Mouse (Mus musculus) yolk sac, embryonic 10.5 days (tissue): ENCODE measurements around the gene Tac2.
"Not testable (repeated sequence)": the region's sequence is repeated elsewhere in the genome, so short reads cannot be mapped to it uniquely, and the experiment has no call there.

Source experiments
- DNase-seq: peaks from one replicate; pipeline ENCODE4 v3.0.0-alpha.2; 2017; ENCODE audit warnings: low spot score

The Tac2 gene

DNA sequence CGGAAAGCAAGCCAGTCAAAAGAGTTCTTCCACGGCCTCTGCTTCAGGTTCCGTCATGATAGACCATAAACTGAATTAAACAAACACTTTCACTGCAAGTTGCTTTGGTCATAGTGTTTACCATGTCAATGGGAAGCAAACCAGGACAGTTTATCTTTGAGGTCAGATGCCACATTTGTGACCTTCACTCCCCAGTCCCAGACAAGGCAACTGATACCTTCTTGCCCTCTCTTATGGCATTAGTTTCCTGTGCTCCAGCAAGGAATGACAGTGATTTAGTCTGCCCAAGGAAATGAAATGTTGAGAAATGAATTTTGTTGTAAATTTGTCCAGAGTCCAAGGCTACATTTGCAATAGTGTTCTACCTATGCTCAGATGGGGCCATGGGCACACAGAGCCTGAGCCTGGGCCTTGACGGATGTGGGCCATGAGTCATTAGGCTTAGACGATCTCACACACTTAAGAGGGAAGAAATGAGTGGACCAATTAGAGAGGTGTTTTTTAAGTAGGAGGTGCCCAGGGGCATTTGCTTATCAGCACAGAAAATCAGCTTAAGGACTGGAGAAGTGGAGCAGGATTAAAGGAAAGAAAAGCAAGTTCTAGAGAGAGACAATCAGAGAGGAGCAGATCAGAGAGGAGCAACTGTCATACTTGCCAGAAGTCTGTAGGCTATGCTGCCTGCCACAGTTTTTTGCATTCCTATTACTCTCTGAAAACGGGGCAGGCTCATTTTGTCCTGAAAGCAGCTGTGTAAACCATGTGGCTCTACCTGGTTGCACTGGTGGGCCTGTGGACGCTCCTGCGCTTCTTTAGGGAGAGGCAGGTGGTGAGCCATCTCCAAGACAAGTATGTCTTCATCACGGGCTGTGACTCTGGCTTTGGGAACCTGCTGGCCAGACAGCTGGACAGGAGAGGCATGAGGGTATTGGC lies 35.2 kb downstream of the Tac2 start, which contains the start of the genes Rdh1 and Rdh16f1:
Gene Rdh1 (plus strand): TSS at position 541 of the 930 bp plus-strand sequence.
Gene Rdh16f1 (plus strand): TSS at position 607 of the 930 bp plus-strand sequence.
- DNase-seq = no peak

- DNase-seq = not testable (repeated sequence)
These were observed 38.6 kb downstream of the Tac2 start for GRCm38 (mm10) chr10:127762926-127763325.

- peak; percentile 58 for DNase-seq
These were observed 39.8 kb downstream of the Tac2 start for GRCm38 (mm10) chr10:127763914-127764680.

DNA sequence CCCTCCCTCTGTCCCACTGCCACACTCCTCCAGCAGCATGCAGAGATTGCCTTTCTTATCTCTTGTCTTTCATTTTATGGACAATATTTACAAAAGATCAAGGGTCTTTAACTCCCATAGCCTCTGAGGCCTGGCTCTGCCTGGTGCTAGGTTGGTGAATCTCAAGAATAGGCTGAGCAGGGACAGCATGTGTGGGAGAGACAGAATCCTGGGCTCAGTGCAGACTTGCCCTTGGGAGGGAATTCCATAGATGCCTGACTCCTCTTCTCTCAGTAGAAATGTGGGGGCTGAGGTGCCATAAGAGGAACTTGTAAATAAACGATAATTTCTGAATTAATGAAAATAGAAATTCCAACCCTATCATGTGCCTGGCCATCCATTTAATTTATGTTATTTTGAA lies 42.3 kb downstream of the Tac2 start:
- DNase-seq = no peak

- no peak for DNase-seq
These were observed 51.7 kb downstream of the Tac2 start, which contains the start of gene Rdh9 for GRCm38 (mm10) chr10:127776011-127776410. Gene Rdh9, plus strand, starts transcription at chr10:127776386.
